Mouse (Mus musculus): ENCODE measurements at regions not wholly inside any gene's neighbourhood (a gene's known extent, or its start where the extent isn't known, plus 50 kb on each side); places are given as distances from the start of the nearest gene placed in this dataset.
A peak's percentile ranks its signal among the peaks of the same experiment; 100 is the strongest.

DNA sequence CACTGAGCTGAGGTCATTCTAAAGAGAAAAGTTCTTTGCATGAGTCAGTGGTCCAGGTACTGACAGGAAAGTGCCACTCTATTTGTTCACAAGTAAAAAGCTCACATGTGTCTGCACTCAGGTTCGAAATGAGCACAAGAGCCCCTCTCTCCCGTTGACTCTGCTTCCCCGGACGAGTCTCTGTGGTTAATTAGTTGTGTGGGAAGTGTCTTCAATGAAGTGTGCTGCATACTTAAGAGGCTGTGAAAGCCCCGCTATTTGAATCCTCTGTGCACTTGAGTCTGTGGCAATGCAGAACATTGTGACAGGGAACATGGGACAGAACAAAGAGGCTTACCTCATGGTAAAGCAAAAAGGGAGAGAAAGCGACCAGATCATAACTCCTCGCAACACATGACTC is 297.0 kb downstream of the Ostf1 start:
- peak; percentile 44 for DNase-seq (ENCODE audit: low read depth)
- TF ChIP-seq POLR2A (IDR thresholded peaks at IDR 0.05; ENCODE audit: borderline replicate concordance, extremely low read depth, insufficient read depth, insufficient read length, poor library complexity, severe bottlenecking) (no peak), CTCF (IDR thresholded peaks at IDR 0.05; ENCODE audit: borderline replicate concordance, extremely low read depth, insufficient read depth, insufficient read length) (no peak)

DNA sequence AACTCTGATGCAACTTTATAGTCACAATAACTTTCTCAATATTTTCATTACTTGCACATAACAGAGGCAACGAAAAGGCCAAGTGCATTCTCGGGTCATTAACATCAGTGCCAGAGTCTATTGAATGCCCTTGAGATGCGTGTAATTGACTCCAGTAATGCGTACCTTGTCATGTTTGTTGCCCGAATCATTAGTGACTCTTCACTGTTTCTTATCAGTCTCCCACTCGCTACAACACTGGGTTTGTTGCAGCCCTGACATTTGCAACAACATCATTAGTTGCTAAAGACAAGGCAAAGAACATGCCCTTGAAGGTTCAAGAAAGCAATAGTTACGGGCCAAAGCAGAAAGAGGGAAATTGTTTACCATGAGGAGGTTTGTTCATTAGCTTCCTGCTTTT is 299.8 kb downstream of the Ostf1 start:
- no peak for TF ChIP-seq CTCF (IDR thresholded peaks at IDR 0.05; ENCODE audit: borderline replicate concordance, extremely low read depth, insufficient read depth, insufficient read length)
- no peak for TF ChIP-seq POLR2A (IDR thresholded peaks at IDR 0.05; ENCODE audit: borderline replicate concordance, extremely low read depth, insufficient read depth, insufficient read length, poor library complexity, severe bottlenecking)
- no peak for DNase-seq (ENCODE audit: low read depth)

DNA sequence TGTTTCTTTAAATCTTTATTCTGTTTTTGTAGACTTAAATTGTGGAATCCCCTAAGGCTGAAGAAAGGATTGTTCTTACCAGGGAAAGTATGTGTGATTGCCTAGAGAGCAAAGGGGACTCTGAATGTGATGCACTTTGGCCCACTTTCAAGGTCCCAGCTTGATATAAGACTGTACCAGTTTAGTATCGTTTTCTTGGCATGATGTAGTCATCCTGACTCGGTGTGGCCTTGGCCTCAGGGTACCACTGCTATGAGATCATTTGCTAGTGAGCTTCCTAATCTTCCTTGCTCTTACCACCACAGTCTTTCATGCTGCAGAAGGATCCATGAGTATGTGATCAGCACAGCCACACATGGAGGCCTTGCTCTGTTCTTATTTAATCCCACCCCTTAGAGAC is 302.2 kb downstream of the Ostf1 start:
- TF ChIP-seq CTCF (IDR thresholded peaks at IDR 0.05; ENCODE audit: borderline replicate concordance, extremely low read depth, insufficient read depth, insufficient read length) (no peak), POLR2A (IDR thresholded peaks at IDR 0.05; ENCODE audit: borderline replicate concordance, extremely low read depth, insufficient read depth, insufficient read length, poor library complexity, severe bottlenecking) (no peak)
- no peak for DNase-seq (ENCODE audit: low read depth)

DNA sequence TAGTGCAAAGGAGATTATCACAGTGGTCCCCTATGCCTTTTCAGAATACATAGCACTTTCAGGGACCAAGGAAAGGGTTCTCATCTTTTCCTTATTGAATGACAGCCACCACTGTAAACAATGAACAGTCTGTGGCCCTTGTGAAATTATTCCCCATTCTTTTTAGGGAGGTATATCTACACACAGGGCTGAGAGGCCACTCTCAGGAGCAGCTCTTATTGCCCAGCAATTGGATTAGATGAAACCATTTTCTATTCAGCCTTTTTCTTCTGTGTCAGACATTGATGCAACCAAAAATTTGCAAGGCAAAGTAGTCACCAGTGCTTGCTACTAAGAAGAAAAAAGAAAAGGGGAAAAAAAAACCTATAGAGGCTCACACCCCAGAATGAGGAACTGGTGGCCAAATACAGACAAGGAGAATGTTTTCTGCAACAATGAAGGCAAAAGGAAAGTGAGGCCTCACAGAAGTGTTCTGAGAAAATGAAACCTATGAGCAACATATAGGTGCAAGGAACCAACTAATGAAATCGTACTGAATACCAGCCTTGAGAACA is 313.2 kb downstream of the Ostf1 start:
- DNase-seq (ENCODE audit: low read depth): peak; percentile 10
- TF ChIP-seq POLR2A (IDR thresholded peaks at IDR 0.05; ENCODE audit: borderline replicate concordance, extremely low read depth, insufficient read depth, insufficient read length, poor library complexity, severe bottlenecking) (no peak), CTCF (IDR thresholded peaks at IDR 0.05; ENCODE audit: borderline replicate concordance, extremely low read depth, insufficient read depth, insufficient read length) (no peak)

DNA sequence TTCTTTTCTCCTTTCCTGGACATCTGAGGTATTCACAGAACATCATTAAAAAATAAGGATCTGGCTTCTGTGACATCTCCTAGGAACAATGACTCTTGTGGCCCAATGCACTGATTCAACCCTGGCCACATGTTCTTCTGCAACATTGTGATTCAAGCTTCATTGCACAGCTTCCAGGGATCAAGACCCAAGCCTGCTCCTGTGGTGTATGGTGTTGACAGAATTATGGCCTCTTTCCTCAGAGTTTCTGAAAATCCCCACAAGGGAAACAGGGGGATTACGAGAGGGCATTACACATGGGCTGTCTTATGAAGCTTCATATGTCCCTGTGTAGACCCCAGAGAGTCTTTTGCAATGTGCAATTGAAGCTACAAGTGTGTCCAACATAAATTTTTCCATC is 358.2 kb downstream of the Ostf1 start:
- no peak for DNase-seq (ENCODE audit: low read depth)
- TF ChIP-seq CTCF (IDR thresholded peaks at IDR 0.05; ENCODE audit: borderline replicate concordance, extremely low read depth, insufficient read depth, insufficient read length): no peak
- TF ChIP-seq POLR2A (IDR thresholded peaks at IDR 0.05; ENCODE audit: borderline replicate concordance, extremely low read depth, insufficient read depth, insufficient read length, poor library complexity, severe bottlenecking): no peak

DNA sequence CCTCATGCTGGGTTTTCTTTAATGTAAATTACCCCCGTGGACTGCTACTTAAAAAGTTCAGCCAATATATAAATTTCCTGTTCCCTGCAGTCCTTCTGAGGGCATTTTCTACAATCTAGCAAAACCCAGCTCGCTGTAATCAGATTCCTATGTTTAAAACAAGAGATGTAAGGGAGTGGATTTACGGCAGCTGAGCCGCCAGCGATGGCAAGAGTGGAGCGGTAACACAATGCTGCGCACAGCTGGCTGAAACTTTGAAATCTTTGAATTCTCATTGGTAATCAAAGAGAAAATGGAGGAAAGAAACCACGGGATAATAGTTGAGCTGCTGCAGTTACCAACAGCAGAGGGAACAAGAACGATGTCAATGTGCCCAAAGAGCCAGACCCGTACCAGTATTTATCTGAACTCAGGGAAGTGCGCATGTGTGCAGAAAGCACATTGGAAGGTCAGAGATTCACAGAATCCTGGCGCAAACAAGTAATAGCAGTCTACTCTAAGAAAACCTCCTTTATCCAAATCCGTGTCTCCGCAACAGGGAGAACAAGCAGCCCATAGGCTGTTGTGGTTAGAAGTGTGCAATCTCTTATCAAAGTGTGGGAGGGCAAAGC is 376.4 kb downstream of the Ostf1 start:
- TF ChIP-seq POLR2A (IDR thresholded peaks at IDR 0.05; ENCODE audit: borderline replicate concordance, extremely low read depth, insufficient read depth, insufficient read length, poor library complexity, severe bottlenecking) (no peak), CTCF (IDR thresholded peaks at IDR 0.05; ENCODE audit: borderline replicate concordance, extremely low read depth, insufficient read depth, insufficient read length) (no peak)

DNA sequence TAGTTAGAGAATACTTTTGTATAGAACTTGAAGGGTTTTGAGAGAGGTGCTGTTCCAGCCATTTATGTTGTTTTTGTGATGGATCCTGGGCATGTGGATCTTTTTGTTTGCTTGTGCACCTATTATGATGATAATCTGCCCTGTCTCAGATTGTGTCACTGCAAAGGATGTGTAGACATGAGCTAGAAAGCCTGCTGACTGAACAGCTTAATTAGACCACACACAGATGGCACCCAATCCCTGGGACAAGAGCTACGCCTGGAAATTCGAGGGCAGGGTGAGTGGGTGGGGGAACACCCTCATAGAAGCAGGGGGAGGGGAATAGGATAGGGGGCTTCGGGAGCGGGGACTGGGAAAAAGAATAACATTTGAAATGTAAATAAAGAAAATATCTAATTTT is 378.3 kb downstream of the Ostf1 start:
- peak; percentile 4 for DNase-seq (ENCODE audit: low read depth)
- no peak for TF ChIP-seq CTCF (IDR thresholded peaks at IDR 0.05; ENCODE audit: borderline replicate concordance, extremely low read depth, insufficient read depth, insufficient read length)
- TF ChIP-seq POLR2A (IDR thresholded peaks at IDR 0.05; ENCODE audit: borderline replicate concordance, extremely low read depth, insufficient read depth, insufficient read length, poor library complexity, severe bottlenecking): no peak

More for the DNA sequence above, 376.4 kb downstream of the Ostf1 start:
- DNase-seq (ENCODE audit: low read depth): peak; percentile 38

Measured in brain, embryonic 14.5 days (tissue).